Mouse (Mus musculus): Measurements from ENCODE around the gene Tmem60. TPM values are rescaled to one million over a fixed set of nuclear protein-coding genes. Genes with fewer than 3 reads are reported as not detected.
A peak's percentile ranks its signal among the peaks of the same experiment; 100 is the strongest.

Gene Tmem60
- polyA plus RNA-seq, 1 experiment from 2014 or later, result 47.8 TPM

- H3K36me3 ChIP-seq, result no peaks in the 10 kb centered on the region
- ATAC-seq (ENCODE audit: insufficient number of reproducible peaks, low FRiP score, low TSS enrichment, low read depth), result no peak
- H3K9ac ChIP-seq, result no peak overlapping the region
- no peaks in the 10 kb centered on the region; the same call in 1 of the 2 replicates for H3K4me1 ChIP-seq
- WGBS, result 53% methylated on average over 2 of the region's 2 CpGs
- H3K4me3 ChIP-seq (replicated peaks), result no peak overlapping the region
- H3K4me2 ChIP-seq (replicated peaks), result no peak overlapping the region
- H3K27ac ChIP-seq (replicated peaks), result no peak overlapping the region
- H3K27me3 ChIP-seq, result no peaks in the 10 kb centered on the region
- no peaks in the 10 kb centered on the region for H3K9me3 ChIP-seq (replicated peaks)
Measured at GRCm38 (mm10) chr5:20865193-20865755, 16.7 kb upstream of the Tmem60 start.

GRCm38 (mm10) chr5:20873146-20873545, 8.8 kb upstream of the Tmem60 start:
- no peak overlapping the region for H3K9ac ChIP-seq
- no peak overlapping the region for H3K27ac ChIP-seq (replicated peaks)
- H3K4me1 ChIP-seq, result no peaks in the 10 kb centered on the region
- H3K9me3 ChIP-seq (replicated peaks), result no peaks in the 10 kb centered on the region
- H3K4me3 ChIP-seq (replicated peaks), result no peak overlapping the region
- no peak for ATAC-seq (ENCODE audit: insufficient number of reproducible peaks, low FRiP score, low TSS enrichment, low read depth)
- H3K27me3 ChIP-seq, result no peaks in the 10 kb centered on the region
- 88% methylated on average over 1 of the region's 1 CpGs for WGBS
- H3K36me3 ChIP-seq, result no peaks in the 10 kb centered on the region
- H3K4me2 ChIP-seq (replicated peaks), result no peak overlapping the region

GRCm38 (mm10) chr5:20876934-20877426, 5.0 kb upstream of the Tmem60 start:
- H3K27me3 ChIP-seq, result no peaks in the 10 kb centered on the region
- H3K4me1 ChIP-seq, result peaks cover 3% of the 10 kb centered on the region; the same call in 1 of the 2 replicates
- H3K9ac ChIP-seq, result no peak overlapping the region
- H3K36me3 ChIP-seq, result no peaks in the 10 kb centered on the region
- WGBS, result 28% methylated on average over 1 of the region's 1 CpGs
- no peaks in the 10 kb centered on the region for H3K9me3 ChIP-seq (replicated peaks)
- H3K4me2 ChIP-seq (replicated peaks), result no peak overlapping the region
- no peak for ATAC-seq (ENCODE audit: insufficient number of reproducible peaks, low FRiP score, low TSS enrichment, low read depth)
- no peak overlapping the region for H3K4me3 ChIP-seq (replicated peaks)
- no peak overlapping the region for H3K27ac ChIP-seq (replicated peaks)

- Histone ChIP-seq H3K9ac (no peak overlapping the region), H3K36me3 (0 out of 2 replicates have a peak, but pooled peaks cover 3% of the 10 kb centered on the region), H3K9me3 (replicated peaks) (no peaks in the 10 kb centered on the region), H3K27ac (replicated peaks) (no peak overlapping the region), H3K4me3 (replicated peaks) (peak overlapping the region; percentile 84), H3K4me1 (peaks cover 15% of the 10 kb centered on the region), H3K4me2 (replicated peaks) (peak overlapping the region; percentile 56), H3K27me3 (no peaks in the 10 kb centered on the region)
- WGBS, result 70% methylated on average over 2 of the region's 2 CpGs
- no peak for ATAC-seq (ENCODE audit: insufficient number of reproducible peaks, low FRiP score, low TSS enrichment, low read depth)
Measured at GRCm38 (mm10) chr5:20880386-20880785, 1.6 kb upstream of the Tmem60 start.

- peak overlapping the region; percentile 56 for H3K4me2 ChIP-seq (replicated peaks)
- ATAC-seq (ENCODE audit: insufficient number of reproducible peaks, low FRiP score, low TSS enrichment, low read depth), result peak; percentile 3; the same call in 1 of the 2 replicates
- peaks cover 15% of the 10 kb centered on the region for H3K4me1 ChIP-seq
- H3K36me3 ChIP-seq, result peaks cover 5% of the 10 kb centered on the region; the same call in 1 of the 2 replicates
- H3K9ac ChIP-seq, result peak overlapping the region; percentile 75
- 2% methylated on average over 42 of the region's 64 CpGs for WGBS
- H3K4me3 ChIP-seq (replicated peaks), result peak overlapping the region; percentile 84
- no peaks in the 10 kb centered on the region for H3K9me3 ChIP-seq (replicated peaks)
- H3K27ac ChIP-seq (replicated peaks), result peak overlapping the region; percentile 93
- H3K27me3 ChIP-seq, result no peaks in the 10 kb centered on the region
Measured at GRCm38 (mm10) chr5:20880797-20881775, 905 bp upstream of the Tmem60 start.

- H3K9ac ChIP-seq, result no peak overlapping the region; the same call in 1 of the 2 replicates
- H3K36me3 ChIP-seq, result peaks cover 5% of the 10 kb centered on the region; the same call in 1 of the 2 replicates
- WGBS, result 76% methylated on average over 4 of the region's 4 CpGs
Measured at GRCm38 (mm10) chr5:20884036-20884620, 2.1 kb downstream of the Tmem60 start.

GRCm38 (mm10) chr5:20897446-20898167, 15.6 kb downstream of the Tmem60 start:
- Histone ChIP-seq H3K4me1 (no peaks in the 10 kb centered on the region), H3K27ac (replicated peaks) (no peak overlapping the region), H3K4me3 (replicated peaks) (no peak overlapping the region), H3K36me3 (peaks cover 28% of the 10 kb centered on the region), H3K27me3 (no peaks in the 10 kb centered on the region), H3K9ac (no peak overlapping the region), H3K4me2 (replicated peaks) (no peak overlapping the region), H3K9me3 (replicated peaks) (no peaks in the 10 kb centered on the region)
- WGBS, result 89% methylated on average over 2 of the region's 2 CpGs
- ATAC-seq (ENCODE audit: insufficient number of reproducible peaks, low FRiP score, low TSS enrichment, low read depth), result no peak

More at GRCm38 (mm10) chr5:20884036-20884620, 2.1 kb downstream of the Tmem60 start:
- ATAC-seq (ENCODE audit: insufficient number of reproducible peaks, low FRiP score, low TSS enrichment, low read depth), result no peak
- Histone ChIP-seq H3K27ac (replicated peaks) (no peak overlapping the region), H3K27me3 (no peaks in the 10 kb centered on the region), H3K9me3 (replicated peaks) (no peaks in the 10 kb centered on the region), H3K4me2 (replicated peaks) (no peak overlapping the region), H3K4me1 (peaks cover 15% of the 10 kb centered on the region), H3K4me3 (replicated peaks) (no peak overlapping the region)

- no peak for ATAC-seq (ENCODE audit: insufficient number of reproducible peaks, low FRiP score, low TSS enrichment, low read depth)
- no peak overlapping the region for H3K27ac ChIP-seq (replicated peaks)
- H3K4me3 ChIP-seq (replicated peaks), result no peak overlapping the region
- no peaks in the 10 kb centered on the region for H3K4me1 ChIP-seq
- H3K9me3 ChIP-seq (replicated peaks), result no peaks in the 10 kb centered on the region
- 91% methylated on average over 2 of the region's 2 CpGs for WGBS
- H3K9ac ChIP-seq, result no peak overlapping the region
- no peak overlapping the region for H3K4me2 ChIP-seq (replicated peaks)
- H3K27me3 ChIP-seq, result no peaks in the 10 kb centered on the region
- peaks cover 28% of the 10 kb centered on the region for H3K36me3 ChIP-seq
Measured at GRCm38 (mm10) chr5:20904647-20905046, 22.7 kb downstream of the Tmem60 start.

- Histone ChIP-seq H3K9me3 (replicated peaks) (no peaks in the 10 kb centered on the region), H3K27ac (replicated peaks) (no peak overlapping the region), H3K9ac (no peak overlapping the region), H3K4me1 (no peaks in the 10 kb centered on the region), H3K4me3 (replicated peaks) (no peak overlapping the region), H3K4me2 (replicated peaks) (no peak overlapping the region), H3K36me3 (peaks cover 28% of the 10 kb centered on the region), H3K27me3 (no peaks in the 10 kb centered on the region)
- ATAC-seq (ENCODE audit: insufficient number of reproducible peaks, low FRiP score, low TSS enrichment, low read depth), result no peak
- WGBS, result 77% methylated on average over 2 of the region's 2 CpGs
Measured at GRCm38 (mm10) chr5:20905437-20905836, 23.4 kb downstream of the Tmem60 start.

- H3K4me1 ChIP-seq, result no peaks in the 10 kb centered on the region
- no peaks in the 10 kb centered on the region for H3K9me3 ChIP-seq (replicated peaks)
- no peak for ATAC-seq (ENCODE audit: insufficient number of reproducible peaks, low FRiP score, low TSS enrichment, low read depth)
- H3K9ac ChIP-seq, result no peak overlapping the region
- peaks cover 24% of the 10 kb centered on the region for H3K36me3 ChIP-seq
- H3K27me3 ChIP-seq, result no peaks in the 10 kb centered on the region
- no peak overlapping the region for H3K4me2 ChIP-seq (replicated peaks)
- no peak overlapping the region for H3K27ac ChIP-seq (replicated peaks)
- 96% methylated on average over 7 of the region's 7 CpGs for WGBS
- H3K4me3 ChIP-seq (replicated peaks), result no peak overlapping the region
Measured at GRCm38 (mm10) chr5:20906191-20906590, 24.2 kb downstream of the Tmem60 start.

Data from embryonic facial prominence, embryonic 15.5 days (tissue).